Mouse (Mus musculus): Measurements from ENCODE around the gene Gm9887. TPM values are rescaled to one million over a fixed set of nuclear protein-coding genes. Genes with fewer than 3 reads are reported as not detected.
"Not testable (repeated sequence)": the region's sequence is repeated elsewhere in the genome, so short reads cannot be mapped to it uniquely, and the experiment has no call there.

Gene Gm9887
- polyA plus RNA-seq, 1 experiment from 2014 or later, result 0.56 TPM

- Histone ChIP-seq H3K4me2 (no peak overlapping the region), H3K4me3 (replicated peaks) (no peak overlapping the region), H3K9ac (no peak overlapping the region), H3K27me3 (no peaks in the 10 kb centered on the region), H3K27ac (replicated peaks) (no peak overlapping the region), H3K4me1 (replicated peaks) (0 out of 2 replicates have a peak, but pooled peaks cover 5% of the 10 kb centered on the region), H3K36me3 (replicated peaks) (no peaks in the 10 kb centered on the region), H3K9me3 (replicated peaks) (no peaks in the 10 kb centered on the region)
- ATAC-seq (ENCODE audit: insufficient read depth), result no peak
- WGBS (ENCODE audit: insufficient replicate concordance), result 67% methylated on average over 5 of the region's 5 CpGs
These were observed 38.5 kb upstream of the Gm9887 start for GRCm38 (mm10) chr12:69410767-69411166.

- no peaks in the 10 kb centered on the region for H3K4me1 ChIP-seq (replicated peaks)
- H3K27ac ChIP-seq (replicated peaks), result no peak overlapping the region
- WGBS (ENCODE audit: insufficient replicate concordance), result 73% methylated on average over 13 of the region's 13 CpGs
- ATAC-seq (ENCODE audit: insufficient read depth), result no peak
- no peaks in the 10 kb centered on the region for H3K9me3 ChIP-seq (replicated peaks)
- no peaks in the 10 kb centered on the region for H3K27me3 ChIP-seq
- H3K36me3 ChIP-seq (replicated peaks), result no peaks in the 10 kb centered on the region
- H3K4me3 ChIP-seq (replicated peaks), result no peak overlapping the region
- no peak overlapping the region for H3K9ac ChIP-seq
- no peak overlapping the region for H3K4me2 ChIP-seq
These were observed 30.4 kb upstream of the Gm9887 start for GRCm38 (mm10) chr12:69402594-69403167.

GRCm38 (mm10) chr12:69402100-69402499 is 29.8 kb upstream of the Gm9887 start:
- H3K4me3 ChIP-seq (replicated peaks), result no peak overlapping the region
- no peaks in the 10 kb centered on the region for H3K4me1 ChIP-seq (replicated peaks)
- ATAC-seq (ENCODE audit: insufficient read depth), result no peak
- H3K36me3 ChIP-seq (replicated peaks), result no peaks in the 10 kb centered on the region
- no peak overlapping the region for H3K27ac ChIP-seq (replicated peaks)
- no peak overlapping the region for H3K9ac ChIP-seq
- no peaks in the 10 kb centered on the region for H3K27me3 ChIP-seq
- WGBS (ENCODE audit: insufficient replicate concordance), result 55% methylated on average over 9 of the region's 9 CpGs
- no peak overlapping the region for H3K4me2 ChIP-seq
- H3K9me3 ChIP-seq (replicated peaks), result no peaks in the 10 kb centered on the region

DNA sequence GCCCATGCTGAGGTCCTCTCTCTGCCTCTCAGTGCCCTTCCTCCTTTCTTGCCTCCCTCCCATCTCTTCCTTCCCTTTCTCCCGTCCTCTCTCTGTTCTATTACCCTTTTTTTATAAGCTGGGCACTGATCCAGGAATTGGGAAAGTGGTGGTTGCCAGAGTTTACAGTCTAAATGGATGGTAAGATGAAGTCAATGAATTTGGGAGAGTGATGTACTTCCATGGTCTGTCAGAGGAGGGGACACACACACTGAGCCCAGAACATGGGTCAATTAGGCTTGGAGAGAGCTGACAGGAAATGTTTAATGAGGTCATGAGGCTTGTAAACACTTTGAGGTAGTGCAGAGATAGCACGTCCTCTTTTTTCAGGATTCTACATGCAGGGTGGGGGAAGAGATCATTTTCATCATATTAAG is 28.6 kb upstream of the Gm9887 start:
- H3K4me1 ChIP-seq (replicated peaks), result no peaks in the 10 kb centered on the region
- H3K36me3 ChIP-seq (replicated peaks), result no peaks in the 10 kb centered on the region
- no peak for ATAC-seq (ENCODE audit: insufficient read depth)
- WGBS (ENCODE audit: insufficient replicate concordance), result 10% methylated on average over 2 of the region's 2 CpGs
- H3K27ac ChIP-seq (replicated peaks), result no peak overlapping the region
- no peak overlapping the region for H3K4me3 ChIP-seq (replicated peaks)
- H3K27me3 ChIP-seq, result no peaks in the 10 kb centered on the region
- no peak overlapping the region for H3K4me2 ChIP-seq
- H3K9ac ChIP-seq, result no peak overlapping the region
- no peaks in the 10 kb centered on the region for H3K9me3 ChIP-seq (replicated peaks)

DNA sequence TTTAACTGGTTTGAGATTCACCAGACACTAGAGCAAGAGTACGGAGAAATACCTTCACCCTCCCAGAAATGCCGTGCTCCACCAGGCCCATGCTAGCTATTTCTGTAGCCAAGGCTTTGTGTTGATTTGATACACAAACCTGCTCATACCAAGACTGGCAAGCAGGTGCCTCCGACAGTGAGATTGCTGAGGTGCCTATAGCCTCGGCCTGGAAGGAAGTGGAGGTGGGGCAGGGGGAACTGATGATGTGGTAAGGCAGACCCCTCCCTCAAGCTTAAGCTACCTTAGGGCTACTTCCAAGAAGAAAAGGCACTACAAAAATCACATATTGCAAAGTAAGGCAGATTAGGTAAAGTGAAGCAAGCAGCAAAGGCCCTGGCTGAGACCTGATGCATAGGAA is 28.1 kb upstream of the Gm9887 start:
- H3K36me3 ChIP-seq (replicated peaks), result no peaks in the 10 kb centered on the region
- no peak for ATAC-seq (ENCODE audit: insufficient read depth)
- no peak overlapping the region for H3K4me2 ChIP-seq
- H3K27me3 ChIP-seq, result no peaks in the 10 kb centered on the region
- H3K9me3 ChIP-seq (replicated peaks), result no peaks in the 10 kb centered on the region
- H3K4me1 ChIP-seq (replicated peaks), result no peaks in the 10 kb centered on the region
- no peak overlapping the region for H3K27ac ChIP-seq (replicated peaks)
- H3K4me3 ChIP-seq (replicated peaks), result no peak overlapping the region
- WGBS (ENCODE audit: insufficient replicate concordance), result 59% methylated on average over 4 of the region's 4 CpGs
- no peak overlapping the region for H3K9ac ChIP-seq

DNA sequence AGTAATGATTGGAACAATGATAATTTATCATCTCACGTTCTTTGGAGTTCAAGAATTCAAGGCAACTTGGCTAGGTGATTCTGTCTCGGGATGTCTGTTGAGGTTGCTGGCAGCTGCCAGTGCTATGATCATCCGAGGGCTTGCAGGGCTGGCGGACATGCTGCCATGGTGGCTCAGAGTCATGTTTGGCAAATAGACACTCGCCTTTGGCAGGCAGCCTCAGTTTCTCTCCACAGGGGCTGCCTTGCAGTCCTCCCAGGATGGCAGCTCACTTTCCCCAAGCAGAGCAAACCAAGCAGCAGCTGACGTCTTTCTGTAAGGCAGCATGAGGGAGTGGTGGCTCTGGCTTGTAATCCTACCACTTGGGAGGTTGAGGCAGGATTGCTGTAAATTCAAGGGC is 22.2 kb upstream of the Gm9887 start:
- no peaks in the 10 kb centered on the region for H3K9me3 ChIP-seq (replicated peaks)
- H3K27ac ChIP-seq (replicated peaks), result no peak overlapping the region
- H3K4me1 ChIP-seq (replicated peaks), result peaks cover 9% of the 10 kb centered on the region; the same call in 1 of the 2 replicates
- H3K9ac ChIP-seq, result no peak overlapping the region
- WGBS (ENCODE audit: insufficient replicate concordance), result 69% methylated on average over 6 of the region's 6 CpGs
- no peaks in the 10 kb centered on the region for H3K36me3 ChIP-seq (replicated peaks)
- no peak overlapping the region for H3K4me3 ChIP-seq (replicated peaks)
- H3K27me3 ChIP-seq, result no peaks in the 10 kb centered on the region
- no peak for ATAC-seq (ENCODE audit: insufficient read depth)
- H3K4me2 ChIP-seq, result no peak overlapping the region

DNA sequence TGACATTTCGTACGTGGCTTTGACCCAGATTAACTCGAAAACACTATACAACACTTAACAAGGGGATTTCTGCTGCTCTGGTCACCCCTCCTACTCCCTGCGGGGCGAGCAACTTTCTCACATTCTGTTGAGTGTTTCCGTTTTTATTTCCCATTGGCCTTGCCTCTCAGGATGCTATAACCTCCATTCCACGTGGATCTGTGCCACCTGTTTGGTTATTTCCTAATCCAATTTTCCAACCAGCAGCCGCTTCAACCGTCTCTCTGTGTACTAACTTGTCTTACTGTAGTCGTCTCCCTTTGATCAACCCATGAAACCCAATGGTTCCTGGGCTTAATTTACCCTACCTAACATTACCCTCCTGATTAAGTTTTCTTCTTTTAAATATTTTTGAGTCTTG is 20.8 kb upstream of the Gm9887 start:
- no peak overlapping the region for H3K4me3 ChIP-seq (replicated peaks)
- ATAC-seq (ENCODE audit: insufficient read depth), result no peak
- H3K36me3 ChIP-seq (replicated peaks), result no peaks in the 10 kb centered on the region
- H3K9ac ChIP-seq, result no peak overlapping the region
- peaks cover 9% of the 10 kb centered on the region; the same call in 1 of the 2 replicates for H3K4me1 ChIP-seq (replicated peaks)
- no peaks in the 10 kb centered on the region for H3K27me3 ChIP-seq
- H3K9me3 ChIP-seq (replicated peaks), result no peaks in the 10 kb centered on the region
- H3K4me2 ChIP-seq, result no peak overlapping the region
- H3K27ac ChIP-seq (replicated peaks), result no peak overlapping the region
- 69% methylated on average over 10 of the region's 10 CpGs for whole genome bisulfite sequencing (ENCODE audit: insufficient replicate concordance)

DNA sequence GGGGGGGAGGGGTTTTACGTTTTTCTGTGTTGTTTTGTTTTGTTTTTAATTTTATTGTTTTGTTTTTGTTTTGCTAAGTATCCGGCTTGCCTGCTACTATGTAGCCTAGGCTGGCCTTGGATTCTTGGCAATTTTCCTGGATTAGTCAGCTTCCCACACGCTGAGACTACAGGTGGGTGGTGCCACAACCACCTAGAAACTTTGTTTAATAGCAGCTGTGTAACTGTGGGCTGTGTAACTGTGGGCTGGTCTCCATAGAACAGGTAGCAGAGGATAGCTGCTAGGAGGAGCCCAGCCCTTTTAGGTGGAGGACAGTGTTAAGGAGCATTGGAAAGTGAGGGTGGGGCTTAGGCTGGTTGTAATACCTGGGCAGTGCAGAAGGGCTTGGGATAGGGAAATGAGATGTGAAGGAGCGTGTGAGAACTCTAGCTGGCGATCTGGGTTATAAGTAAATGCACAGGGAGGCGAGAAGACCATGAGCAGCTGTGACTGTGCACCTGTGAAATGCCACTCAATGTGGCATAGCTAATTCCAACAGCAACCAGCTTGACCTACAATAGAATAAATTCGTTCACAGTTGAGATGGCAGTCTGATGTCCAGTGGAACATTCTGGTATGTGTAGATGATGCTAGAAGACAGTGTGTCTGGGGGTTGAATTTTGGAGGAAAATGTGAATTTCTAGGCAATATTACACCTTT is 17.9 kb upstream of the Gm9887 start:
- Histone ChIP-seq H3K4me1 (replicated peaks) (peaks cover 9% of the 10 kb centered on the region; the same call in 1 of the 2 replicates), H3K27me3 (no peaks in the 10 kb centered on the region), H3K27ac (replicated peaks) (no peak overlapping the region), H3K9me3 (replicated peaks) (no peaks in the 10 kb centered on the region), H3K36me3 (replicated peaks) (no peaks in the 10 kb centered on the region), H3K4me3 (replicated peaks) (no peak overlapping the region), H3K4me2 (no peak overlapping the region), H3K9ac (no peak overlapping the region)
- no peak for ATAC-seq (ENCODE audit: insufficient read depth)
- 62% methylated on average over 7 of the region's 7 CpGs for WGBS (ENCODE audit: insufficient replicate concordance)

GRCm38 (mm10) chr12:69389273-69389938 is 17.1 kb upstream of the Gm9887 start:
- ATAC-seq (ENCODE audit: insufficient read depth), result no peak
- Histone ChIP-seq H3K27ac (replicated peaks) (no peak overlapping the region), H3K4me1 (replicated peaks) (peaks cover 13% of the 10 kb centered on the region; the same call in 1 of the 2 replicates), H3K4me3 (replicated peaks) (no peak overlapping the region), H3K4me2 (no peak overlapping the region), H3K27me3 (no peaks in the 10 kb centered on the region), H3K36me3 (replicated peaks) (no peaks in the 10 kb centered on the region), H3K9ac (no peak overlapping the region), H3K9me3 (replicated peaks) (no peaks in the 10 kb centered on the region)
- 48% methylated on average over 7 of the region's 7 CpGs for WGBS (ENCODE audit: insufficient replicate concordance)

DNA sequence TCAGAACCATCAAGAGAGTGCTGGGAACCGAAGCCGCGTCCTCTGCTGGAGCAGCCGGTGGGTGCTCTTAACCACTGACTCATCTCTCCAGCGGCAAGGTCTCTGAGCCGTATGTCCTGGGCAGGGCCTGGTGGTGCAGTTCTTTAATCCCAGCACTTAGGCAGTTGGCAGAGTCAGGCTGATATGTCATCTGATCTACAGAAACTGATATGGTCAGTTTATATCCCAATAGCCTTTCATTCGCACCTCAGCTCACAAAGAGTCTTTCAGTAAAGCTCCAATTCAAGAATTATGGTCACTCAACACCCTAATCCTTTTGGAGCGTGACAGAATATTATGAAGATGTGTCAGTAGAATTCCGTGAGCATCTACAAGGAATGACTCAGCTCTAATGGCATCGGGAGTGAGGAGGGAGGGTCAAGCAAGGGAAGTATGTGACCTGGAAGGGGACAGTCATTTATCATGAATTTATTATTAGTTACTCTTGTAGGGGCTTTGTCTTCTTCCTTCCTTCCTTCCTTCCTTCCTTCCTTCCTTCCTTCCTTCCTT is 16.1 kb upstream of the Gm9887 start:
- no peaks in the 10 kb centered on the region for H3K9me3 ChIP-seq (replicated peaks)
- peaks cover 13% of the 10 kb centered on the region; the same call in 1 of the 2 replicates for H3K4me1 ChIP-seq (replicated peaks)
- 86% methylated on average over 10 of the region's 10 CpGs for WGBS (ENCODE audit: insufficient replicate concordance)
- H3K27ac ChIP-seq (replicated peaks), result no peak overlapping the region
- no peak overlapping the region for H3K4me3 ChIP-seq (replicated peaks)
- no peaks in the 10 kb centered on the region for H3K36me3 ChIP-seq (replicated peaks)
- H3K27me3 ChIP-seq, result no peaks in the 10 kb centered on the region
- ATAC-seq (ENCODE audit: insufficient read depth), result no peak
- no peak overlapping the region for H3K9ac ChIP-seq
- no peak overlapping the region for H3K4me2 ChIP-seq

DNA sequence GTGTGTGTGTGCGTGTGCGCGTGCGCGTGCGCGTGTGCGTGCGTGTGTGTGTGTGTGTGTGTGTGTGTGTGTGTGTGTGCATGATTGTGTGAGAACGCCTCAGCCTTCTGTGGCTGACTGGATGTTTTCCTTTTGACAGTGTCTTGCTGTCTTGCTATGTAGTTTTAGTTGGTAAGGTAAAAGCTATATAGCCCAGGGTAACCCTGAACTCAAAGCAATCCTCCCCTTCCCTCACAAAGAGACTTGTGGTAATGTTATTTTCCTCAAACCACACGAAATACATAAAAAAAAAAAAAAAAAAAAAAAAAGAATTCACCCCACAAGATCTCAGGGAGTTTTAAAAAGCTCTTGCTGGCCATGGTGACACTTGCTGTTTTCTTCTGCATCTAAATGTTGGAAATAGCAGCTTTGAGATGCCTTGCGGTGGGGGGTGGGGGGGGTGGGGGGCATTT is 14.0 kb upstream of the Gm9887 start:
- H3K4me2 ChIP-seq; H3K27me3 ChIP-seq; H3K27ac ChIP-seq (replicated peaks); H3K9ac ChIP-seq; H3K9me3 ChIP-seq (replicated peaks); H3K4me3 ChIP-seq (replicated peaks); ATAC-seq (ENCODE audit: insufficient read depth); H3K36me3 ChIP-seq (replicated peaks): not testable (repeated sequence)
- H3K4me1 ChIP-seq (replicated peaks), result peaks cover 22% of the 10 kb centered on the region
- WGBS (ENCODE audit: insufficient replicate concordance), result 52% methylated on average over 6 of the region's 12 CpGs

Measured in liver, embryonic 15.5 days (tissue).